Mouse (Mus musculus) layer of hippocampus, postnatal 14 days (tissue): ENCODE data around the gene Pklr. TPM values are rescaled to one million over a fixed set of nuclear protein-coding genes. Genes with fewer than 3 reads are reported as not detected.
"Not testable (repeated sequence)": the region's sequence is repeated elsewhere in the genome, so short reads cannot be mapped to it uniquely, and the experiment has no call there.

Source experiments
- DNase-seq, 2 experiments: peaks; one replicate each; pipeline ENCODE4 v3.0.0; 2021 to 2022; ENCODE audit warnings: low spot score in 2 of 2, mixed read lengths in 1 of 2
- total RNA-seq, 2 experiments: library from RNA; stranded (reverse); gene quantifications; 2 replicates each; pipeline ENCODE4 v1.2.3; 2021

Gene Pklr
- total RNA-seq, 2 experiments from 2014 or later: not detected

DNA sequence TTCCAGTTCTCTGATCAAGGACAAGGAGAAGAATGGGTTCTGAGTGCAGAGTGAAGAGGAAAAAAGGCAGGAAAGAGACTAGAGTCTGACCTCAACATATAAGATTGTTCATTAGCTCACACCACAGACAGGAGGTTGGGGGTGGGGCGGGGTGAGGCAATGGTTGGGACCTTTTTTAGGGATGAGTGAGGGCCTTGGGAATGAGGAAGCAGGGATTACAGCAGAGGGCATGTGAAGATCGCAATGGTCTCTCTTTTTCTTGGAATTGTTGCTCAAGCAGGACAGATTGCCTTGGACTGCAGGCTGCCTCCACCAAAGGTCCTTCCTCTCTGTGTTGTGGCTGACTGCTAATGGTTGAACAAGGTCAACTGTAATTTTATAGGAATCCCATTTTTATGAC lies 12.6 kb upstream of the Pklr start:
- no peak for DNase-seq

DNA sequence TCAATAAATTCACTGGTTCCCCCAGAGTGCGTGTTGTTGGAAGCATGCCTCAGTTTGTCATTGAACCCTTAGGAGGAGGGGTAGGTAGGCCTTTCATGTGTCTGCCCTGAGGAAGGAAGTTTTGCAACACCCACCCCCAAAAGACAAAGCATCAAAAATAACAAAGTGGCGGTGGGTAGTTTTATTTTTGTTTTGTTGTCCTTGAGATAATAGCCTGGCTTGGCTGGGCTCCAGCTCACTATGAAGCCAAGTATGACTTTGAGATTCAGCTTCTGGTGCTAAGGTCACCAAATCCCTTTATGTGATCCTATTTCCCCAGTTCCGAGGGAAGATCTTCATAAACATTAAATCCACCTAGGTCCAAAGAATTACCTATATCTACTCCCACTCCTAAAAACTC lies 11.7 kb upstream of the Pklr start:
- no peak for DNase-seq

DNA sequence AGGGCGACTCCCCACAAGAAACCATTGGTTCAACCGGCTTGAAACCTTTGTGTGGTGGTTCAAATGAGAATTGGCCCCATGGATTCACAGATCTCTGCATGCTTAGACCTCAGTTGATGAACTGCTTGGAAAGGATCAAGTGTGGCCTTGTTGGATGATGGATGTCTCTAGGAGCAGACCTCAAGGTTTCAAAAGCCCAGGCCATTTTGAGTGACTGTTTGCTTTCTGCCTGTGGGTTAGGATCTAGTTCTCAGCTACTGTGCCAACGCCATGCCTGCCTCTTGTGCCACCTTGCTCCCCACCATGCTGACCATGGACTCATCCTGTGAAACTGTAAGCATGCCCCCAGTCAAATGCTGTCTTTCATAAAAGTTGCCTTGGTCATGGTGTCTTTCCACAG lies 10.0 kb upstream of the Pklr start:
- no peak for DNase-seq

DNA sequence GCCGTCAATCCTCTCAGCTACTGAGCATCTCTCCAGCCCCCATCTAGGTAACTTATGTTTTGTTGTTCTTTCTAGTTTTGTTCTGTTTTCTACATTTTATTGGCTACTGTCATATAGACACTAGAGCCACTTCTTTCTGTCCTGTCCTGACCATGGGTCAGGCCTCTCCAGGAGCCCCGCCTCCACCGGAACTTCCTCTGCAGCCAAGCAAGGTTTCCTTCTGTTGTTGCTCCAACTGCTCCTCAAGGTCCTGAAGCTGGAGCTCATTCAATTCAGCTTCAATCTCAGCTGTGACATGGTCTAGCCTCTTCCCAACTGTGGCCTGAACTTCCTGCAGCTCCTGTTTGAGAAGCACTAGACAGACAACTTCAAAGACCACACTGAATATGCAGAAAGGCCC lies 6.0 kb upstream of the Pklr start:
- DNase-seq: no peak

DNA sequence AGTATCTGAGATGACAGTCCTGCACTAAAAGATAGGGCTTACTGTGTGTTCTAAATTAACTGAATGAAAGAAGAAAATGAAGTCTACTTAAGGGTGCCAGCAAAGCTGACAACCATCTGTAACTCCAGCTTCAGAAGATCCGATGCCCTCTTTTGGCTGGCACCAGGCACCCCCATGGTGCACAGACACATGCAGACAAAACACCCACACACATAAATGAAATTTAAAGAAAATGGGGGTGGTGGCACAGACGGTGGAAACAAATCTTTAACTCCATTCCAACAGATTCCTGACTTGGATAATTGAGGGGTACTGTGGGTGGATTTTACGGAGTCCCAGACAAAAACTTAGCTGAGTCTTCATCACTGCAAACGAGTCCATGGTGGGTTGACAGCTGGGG lies 4.1 kb upstream of the Pklr start:
- peak; percentile 24 to 61 for DNase-seq

DNA sequence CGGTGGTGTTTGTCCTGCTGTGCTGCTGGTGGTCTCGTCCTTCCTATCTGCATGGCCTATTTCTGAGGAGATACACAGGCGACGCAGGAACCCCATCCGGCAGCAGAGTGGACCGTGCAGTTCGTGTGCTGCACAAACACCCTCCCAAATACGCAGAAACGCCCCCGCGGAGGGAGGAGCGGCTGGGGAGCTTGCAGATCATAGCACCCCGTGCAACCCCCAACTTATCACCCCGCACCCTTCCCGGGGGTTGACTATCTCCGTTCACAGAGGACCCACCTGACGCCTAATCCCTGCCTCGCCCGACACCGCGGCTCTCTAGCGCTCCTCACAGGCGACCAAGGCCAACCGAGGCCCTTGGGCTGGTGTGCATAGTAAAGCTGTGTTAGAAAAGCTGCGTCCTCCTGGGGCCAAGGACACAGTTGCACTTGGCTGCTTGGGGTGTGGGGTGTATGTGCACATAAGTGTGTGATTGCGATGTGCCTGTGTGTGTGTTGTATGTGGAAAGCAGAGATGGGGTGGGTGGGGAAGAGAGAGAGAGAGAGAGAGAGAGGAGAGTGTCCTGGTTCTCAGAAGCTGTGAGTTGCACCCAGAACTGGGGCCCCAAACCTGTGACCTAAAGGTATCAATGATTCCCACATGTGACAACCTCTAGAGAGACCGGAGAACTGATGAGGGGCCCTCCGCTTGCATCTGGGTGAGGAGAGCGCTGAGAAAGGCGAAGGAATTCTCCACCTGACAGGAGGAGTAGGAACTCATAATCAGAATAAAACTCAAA lies 3.5 kb upstream of the Pklr start:
- peak; percentile 38 to 57 for DNase-seq

DNA sequence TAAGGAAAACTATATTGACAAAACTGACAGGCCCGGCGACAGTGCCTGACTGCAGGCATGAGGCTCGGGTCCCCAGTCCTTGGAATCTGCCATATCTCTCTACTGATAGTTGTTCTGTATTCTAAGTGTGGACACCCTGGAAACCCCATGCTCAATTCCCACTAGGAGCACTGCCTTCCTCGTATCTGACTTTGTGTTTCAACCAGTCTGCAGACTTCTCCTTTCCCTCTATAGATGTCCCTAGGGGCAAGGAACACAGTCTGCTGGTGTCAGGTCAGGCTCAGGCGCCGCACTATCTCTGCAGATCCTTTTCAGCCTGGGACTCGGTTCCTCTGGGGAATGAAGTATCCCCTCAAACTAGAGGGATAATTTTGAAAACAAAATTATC lies 2.9 kb upstream of the Pklr start:
- no peak for DNase-seq

DNA sequence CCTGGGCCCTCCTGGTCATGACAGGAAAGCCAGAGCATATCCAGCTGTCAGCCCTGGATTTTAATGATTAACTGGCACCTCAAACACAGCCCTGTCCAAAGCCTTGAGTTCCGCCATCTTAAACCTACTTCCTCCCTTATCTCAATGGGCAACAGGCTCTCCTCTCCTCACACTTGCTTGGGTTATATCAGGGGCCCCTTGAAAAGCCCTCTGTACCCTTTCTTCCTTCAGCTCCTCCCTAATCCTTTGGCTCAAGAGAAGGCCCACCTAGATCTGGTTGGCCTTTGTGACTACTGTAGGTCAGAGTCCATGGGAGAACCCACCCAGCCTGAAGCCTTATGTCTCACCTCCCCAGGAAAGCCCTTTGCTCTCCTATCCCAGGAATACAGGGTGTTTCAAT lies 2.2 kb upstream of the Pklr start:
- DNase-seq: no peak

DNA sequence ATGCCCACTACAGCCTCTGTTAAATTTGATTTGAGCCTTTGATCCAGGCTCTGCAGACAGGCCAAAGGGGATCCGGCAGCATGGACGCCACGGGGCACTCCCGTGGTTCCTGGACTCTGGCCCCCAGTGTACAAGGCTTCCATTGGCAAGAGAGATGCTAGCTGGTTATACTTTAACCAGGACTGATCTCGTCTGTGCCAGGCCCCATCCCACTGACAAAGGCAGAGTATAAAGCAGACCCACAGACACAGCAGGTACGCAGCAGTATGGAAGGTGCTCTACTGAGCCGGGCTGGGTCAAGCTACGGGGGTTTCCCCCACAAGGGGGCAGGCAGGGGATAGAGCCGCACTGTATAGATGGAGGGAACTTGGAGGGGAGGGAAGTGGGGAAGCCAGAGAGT lies 423 bp downstream of the Pklr start:
- no peak for DNase-seq

DNA sequence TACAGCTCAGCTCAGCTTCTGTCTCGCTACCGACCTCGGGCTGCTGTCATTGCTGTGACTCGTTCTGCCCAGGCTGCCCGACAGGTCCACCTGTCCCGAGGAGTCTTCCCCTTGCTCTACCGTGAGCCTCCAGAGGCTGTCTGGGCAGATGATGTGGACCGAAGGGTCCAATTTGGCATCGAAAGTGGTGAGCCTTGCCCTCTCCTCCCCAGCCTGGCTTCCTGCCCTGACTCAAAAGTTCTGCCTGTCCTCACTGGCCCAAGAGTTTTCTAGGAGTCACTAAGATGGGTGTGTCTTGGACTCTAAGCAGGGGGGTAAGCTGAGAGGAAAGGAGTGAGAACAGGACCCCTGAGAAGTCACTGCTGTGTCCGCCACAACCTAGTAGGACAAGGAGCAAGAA lies 8.9 kb downstream of the Pklr start:
- no peak for DNase-seq

DNA sequence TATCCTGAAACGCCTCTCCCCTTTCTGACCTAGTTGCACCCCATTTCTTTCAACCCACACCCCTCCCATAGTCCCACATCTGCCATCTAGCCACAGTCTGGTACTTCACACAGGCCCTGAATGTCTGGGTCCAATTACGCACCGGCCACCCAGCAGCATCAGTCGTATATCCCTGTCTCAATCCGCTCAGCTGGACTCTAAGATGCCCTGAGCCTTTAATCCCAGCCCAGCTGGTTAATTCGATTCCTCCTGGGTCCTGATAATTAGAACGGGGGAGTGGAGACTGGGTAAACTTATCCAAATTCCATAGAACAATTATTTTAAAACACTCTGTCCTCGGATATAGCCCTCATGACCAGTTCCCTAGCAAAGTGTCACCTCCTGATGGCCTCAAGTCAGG lies 9.6 kb downstream of the Pklr start:
- DNase-seq: no peak

DNA sequence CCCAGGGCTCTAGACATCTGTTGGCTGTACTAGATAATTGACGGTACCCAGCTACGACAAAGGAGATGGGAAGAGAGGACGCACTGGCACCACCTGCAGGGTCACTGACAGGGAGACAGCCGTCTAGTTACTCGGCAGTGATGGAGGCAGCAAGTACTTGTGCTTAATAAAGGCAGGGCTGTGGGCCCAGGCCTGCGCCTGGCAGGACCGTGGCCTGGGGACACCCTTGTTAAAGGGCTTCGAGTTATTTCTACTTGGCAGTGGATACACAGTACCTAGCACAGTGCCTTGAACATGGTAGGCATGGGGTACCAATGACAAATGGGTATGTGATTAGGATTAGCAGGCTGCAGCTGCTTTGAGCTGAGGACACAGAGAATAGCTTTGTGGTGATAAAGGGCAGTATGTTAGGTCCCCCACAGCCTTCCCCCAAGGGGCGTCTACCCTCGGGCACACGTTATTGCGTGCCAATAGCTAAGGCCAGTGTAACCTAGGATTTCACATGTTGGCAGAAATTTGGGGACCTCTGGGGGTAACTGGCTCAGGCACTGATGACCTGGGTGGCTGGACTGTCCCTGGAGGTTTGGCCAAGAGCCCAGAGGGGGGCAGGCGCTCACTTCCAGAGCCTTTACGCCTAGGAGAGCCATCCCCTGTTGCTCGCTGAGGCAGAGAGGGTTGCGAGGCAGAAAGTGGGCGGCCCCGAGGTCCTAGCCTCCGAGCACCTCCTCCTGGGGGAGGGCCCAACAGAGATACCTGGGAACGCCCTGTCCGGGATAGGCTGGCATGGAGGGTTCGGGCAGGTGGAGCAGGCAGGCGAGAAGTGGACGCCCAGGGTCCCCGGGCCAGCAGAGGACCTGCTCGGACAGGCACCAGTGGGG lies 11.4 kb downstream of the Pklr start:
- no peak for DNase-seq

DNA sequence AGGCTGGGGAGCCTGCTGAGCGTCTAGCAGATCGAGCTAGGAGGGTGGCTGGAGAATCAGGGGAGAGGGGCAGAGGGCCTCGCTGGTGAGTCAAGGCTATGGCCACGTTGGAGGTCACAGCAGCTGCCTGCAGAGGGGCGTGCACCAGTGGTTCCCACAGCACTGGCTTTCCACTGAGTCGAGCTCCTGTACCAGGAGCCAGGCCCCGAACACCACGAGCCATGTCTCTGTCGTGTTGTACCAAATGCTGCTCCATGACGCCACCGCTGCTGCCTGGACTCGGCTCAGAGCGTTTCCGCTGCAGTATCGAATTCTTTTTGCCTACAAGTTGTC lies 12.0 kb downstream of the Pklr start:
- no peak for DNase-seq

DNA sequence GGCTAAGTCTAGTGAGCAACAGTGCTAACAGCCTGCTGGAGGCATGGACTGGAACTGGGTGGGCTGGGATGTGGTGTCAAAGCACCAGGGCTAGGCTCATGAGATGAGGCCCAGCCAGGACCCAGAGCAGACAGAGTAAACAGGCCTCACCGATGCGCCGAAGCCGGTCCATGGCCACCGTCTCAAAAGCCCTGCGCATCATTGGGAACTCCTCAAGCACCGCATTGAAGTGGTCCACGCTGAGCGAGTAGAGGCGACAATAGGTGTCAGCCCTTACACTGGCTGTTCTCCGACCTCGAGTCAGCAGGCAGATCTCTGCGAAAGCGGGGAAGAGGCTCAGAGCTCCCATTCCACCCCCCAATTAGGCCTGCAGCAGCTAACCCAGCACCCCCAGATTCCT lies 12.6 kb downstream of the Pklr start:
- DNase-seq: no peak

DNA sequence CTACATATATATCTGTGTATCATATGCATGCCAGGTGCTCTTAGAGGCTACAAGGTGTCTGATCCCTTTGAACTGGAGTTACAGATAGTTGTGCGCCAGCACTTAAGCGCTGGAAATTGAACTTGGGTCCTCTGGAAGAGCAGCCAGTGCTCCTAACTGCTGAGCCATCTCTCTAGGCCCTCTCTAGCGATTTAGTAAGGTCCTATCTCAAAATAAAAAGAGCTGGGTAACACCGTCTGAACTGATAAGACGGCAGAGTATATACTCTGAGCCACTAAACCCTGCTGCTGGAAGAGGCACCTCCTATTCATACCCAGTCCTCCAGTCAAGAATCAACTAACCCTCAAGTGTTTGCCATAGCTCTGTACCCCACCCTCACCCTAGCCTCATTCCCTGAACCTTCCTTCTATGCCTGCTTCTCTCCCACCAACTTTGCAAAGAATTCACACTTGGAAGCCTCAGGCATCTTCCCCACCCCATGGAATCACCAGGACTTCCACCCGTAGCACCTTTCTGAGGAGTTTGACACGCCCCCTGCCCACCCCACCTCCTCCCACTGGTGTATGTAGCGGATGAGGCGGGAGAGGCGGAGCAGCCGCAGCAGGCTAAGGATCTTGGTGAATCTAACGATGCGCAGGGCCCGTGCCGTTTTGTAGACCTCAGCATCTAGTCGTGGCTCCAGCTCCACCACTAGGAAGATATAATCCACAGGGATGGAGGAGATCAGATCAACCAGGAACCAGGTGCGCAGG lies 16.3 kb downstream of the Pklr start:
- DNase-seq: no peak

DNA sequence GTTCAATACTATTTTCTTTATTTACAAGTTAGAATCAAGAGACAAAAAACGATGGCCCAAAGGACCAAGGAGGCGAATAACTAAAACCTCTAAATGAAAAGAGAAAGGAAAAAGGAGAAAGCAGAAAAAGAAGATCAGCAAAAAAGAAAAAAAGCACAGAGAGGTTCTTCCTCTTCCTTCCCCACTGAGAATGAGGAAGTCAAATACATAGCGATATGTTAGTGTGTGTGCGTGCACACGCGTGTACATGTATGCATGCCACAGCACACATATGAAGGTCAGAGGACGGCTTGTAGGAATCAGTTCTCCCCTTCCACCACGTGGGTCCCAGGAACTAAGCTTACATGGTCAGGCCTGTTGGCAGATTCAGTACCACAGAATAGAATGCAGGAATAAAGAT lies 21.0 kb downstream of the Pklr start:
- DNase-seq: no peak

DNA sequence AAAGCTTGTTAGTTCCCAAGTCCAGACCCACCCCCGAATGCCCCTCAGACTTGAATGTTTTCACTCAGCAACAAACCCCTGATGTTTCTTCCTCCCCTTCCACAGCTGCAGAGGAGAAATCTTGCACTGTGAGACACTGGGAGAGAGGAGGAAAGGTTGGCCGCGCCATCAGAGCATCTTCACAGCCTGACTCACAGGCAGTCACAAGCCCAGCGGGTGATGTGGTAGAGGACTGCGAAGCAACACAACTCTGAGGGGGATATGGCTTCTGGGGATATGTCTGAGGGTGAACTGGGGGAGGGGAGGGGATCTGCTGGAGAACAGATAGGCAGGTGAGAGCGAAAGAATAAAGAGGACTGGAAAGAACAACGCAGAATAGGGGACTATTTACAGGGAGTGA lies 22.7 kb downstream of the Pklr start:
- DNase-seq: no peak

DNA sequence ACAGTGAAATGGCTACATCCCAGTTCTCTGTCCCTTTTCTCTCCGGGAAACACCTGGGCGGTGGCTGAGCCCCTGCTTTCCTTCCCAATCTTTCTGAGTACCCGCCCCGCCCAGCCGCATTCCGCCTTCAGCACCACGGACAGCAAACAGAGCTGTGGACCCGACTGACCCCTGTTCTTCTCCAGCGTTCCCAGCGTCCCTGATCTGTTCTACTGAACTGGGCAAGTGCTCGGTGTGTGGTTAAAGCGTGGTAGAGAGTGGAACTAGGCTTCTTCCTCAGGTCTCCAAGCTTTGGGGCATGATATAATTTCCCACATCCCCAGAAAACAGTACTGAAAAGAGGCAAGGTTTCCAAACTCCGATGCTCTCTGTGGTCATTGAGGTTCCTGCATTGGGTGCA lies 23.3 kb downstream of the Pklr start:
- peak in 1 of 2 experiments; percentile 16 for DNase-seq

DNA sequence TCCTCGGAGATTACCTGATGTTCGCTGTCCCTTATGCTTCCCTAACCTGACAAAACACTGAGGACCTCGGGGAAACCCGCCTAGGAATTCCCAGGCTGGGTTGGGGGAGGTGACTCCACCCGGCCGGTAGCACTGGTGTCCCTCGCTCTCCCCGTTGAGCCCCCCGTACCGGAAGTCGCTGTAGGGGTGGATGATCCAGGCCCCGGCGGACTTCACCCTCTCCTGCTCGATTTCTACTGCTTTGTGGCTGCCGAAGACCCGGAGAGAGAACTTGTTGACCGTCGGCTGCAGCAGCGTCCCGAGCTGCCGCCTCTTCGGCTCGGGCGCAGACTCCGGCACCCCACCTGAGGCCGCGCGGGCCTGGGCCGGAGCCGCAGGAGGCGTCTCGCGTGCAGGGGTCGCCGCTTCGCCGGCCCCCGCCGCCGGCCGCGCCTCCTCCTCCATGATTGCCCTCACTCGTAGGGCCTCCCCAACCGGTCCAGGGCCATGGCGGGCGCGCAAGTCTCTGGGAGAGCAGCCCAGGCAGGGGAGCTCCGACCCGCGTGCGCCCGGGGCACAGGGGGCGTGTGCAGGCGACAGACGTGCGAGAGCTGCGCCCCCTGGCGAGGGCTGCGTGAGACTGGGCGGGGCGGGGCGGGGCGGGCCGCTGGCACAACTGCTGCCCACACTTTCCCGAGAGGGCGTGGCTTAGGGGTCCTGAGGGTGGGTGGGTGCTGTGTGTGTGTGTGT lies 23.8 kb downstream of the Pklr start, which contains the start of gene Hcn3:
Gene Hcn3 (minus strand): TSS at position 581 of the 729 bp plus-strand sequence.
- DNase-seq: peak in 1 of 2 experiments; percentile 57

DNA sequence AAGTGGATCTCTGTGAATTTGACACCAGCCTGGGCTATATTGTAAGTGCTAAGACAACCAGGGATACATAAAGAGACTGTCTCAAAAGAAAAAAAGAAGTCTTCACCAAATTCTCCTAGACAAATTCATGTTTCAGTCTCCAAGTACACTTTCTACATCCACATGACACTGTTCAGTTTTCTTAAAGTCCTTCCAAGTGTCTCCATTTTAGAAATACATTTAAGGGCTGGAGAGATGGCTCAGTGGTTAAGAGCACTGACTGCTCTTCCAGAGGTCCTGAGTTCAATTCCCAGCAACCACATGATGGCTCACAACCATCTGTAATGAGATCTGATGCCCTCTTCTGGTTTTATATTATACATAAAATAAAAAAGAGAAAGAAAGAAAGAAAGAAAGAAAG lies 25.3 kb downstream of the Pklr start:
- DNase-seq: not testable (repeated sequence)

DNA sequence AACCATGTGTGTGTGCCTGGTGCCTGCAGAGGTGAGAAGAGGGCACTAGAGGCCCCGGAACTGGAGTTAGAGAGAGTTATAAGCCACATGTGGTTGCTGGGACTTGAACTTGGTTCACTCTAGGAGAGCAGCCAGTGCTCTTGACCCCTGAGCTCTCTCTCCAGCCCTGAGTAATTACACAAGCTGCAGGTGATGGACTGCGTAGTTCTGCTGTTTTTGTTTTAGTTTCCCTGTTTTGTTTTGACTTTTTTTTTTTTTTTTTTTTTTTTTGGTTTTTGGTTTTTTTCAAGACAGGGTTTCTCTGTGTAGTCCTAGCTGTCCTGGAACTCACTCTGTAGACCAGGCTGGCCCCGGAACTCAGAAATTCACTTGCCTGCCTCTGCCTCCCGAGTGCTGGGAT lies 25.8 kb downstream of the Pklr start:
- DNase-seq: no peak
